Comparison of ENCODE assay signal across 19 mouse cellular contexts in genomic region chr13:96377883-96378282, GRCm38 (mm10). TPM values are rescaled to one million over a fixed set of nuclear protein-coding genes. Genes with fewer than 3 reads are reported as not detected.
DNase-seq lines count a peak whose midpoint lies in the region; ATAC-seq lines count a peak whose summit lies in the region.
"Had no signal": no experiment of that assay in that cellular context is flagged by ENCODE, and none has a peak within 500 bp of the region (broad histone marks: within the 10 kb centered on the region; RNA-seq: fewer than 3 reads in every experiment).

No protein-coding gene starts in this region.

- peak; percentile 5 for DNase-seq in 416B (ENCODE audit: low read depth)
- DNase-seq in induced T-regulatory cell, adult 2 months (ENCODE audit: low read depth) = peak; percentile 9
- no peak for DNase-seq in urinary bladder, postnatal 14 days (ENCODE audit: low spot score)
- no peak for DNase-seq in adrenal gland, postnatal 4 days (ENCODE audit: low spot score in 2 of 2)
- no peak for DNase-seq in cerebellum, adult 9-10 months
- DNase-seq: adrenal gland, adult 8-10 months; adrenal gland, postnatal 14 days; adrenal gland, postnatal 36 days; cerebellum, adult 11 months; cerebellum, adult 18-20 months; cerebellum, adult 8-10 months; cerebellum, postnatal 25 days; embryo, embryonic 11 days had no signal

- ATAC-seq in common myeloid progenitor, adult 5-6 weeks (replicated peaks; ENCODE audit: low read depth, poor library complexity, severe bottlenecking) = peak; percentile 63; the same call in 1 of the 2 replicates
- peak; percentile 34; the same call in 1 of the 2 replicates for ATAC-seq in megakaryocyte progenitor cell, adult 5-6 weeks (replicated peaks; ENCODE audit: poor library complexity)
- ATAC-seq: activated CD4-positive, CD25-positive, alpha-beta regulatory T cell, adult 4 months; forebrain, embryonic 14.5 days; forebrain, embryonic 16.5 days; Patski had no signal

RNA-seq across cellular contexts. Expression of gene Poc5, which starts 10.2 kb away (rescaled TPM):
- 9.5 and 17.0 TPM in 2 replicates for total RNA-seq in common myeloid progenitor, adult 5-6 weeks (2017)
- 9.7 and 12.7 TPM in 2 replicates for total RNA-seq in megakaryocyte progenitor cell, adult 5-6 weeks (2015)
- 13.5 and 22.3 TPM in 2 replicates for total RNA-seq in megakaryocyte progenitor cell, adult 5-6 weeks (2017)
- 10 to 100 TPM; 22.9 to 23.5 TPM for total RNA-seq in adrenal gland, postnatal 4 days (2021)

Comparison
In these comparisons a context has a peak if more than half of its experiments do, and no peak if none do; other contexts are left out.
1. DNase-seq: peak in 416B (single experiment) and induced T-regulatory cell, adult 2 months (single experiment); none in urinary bladder, postnatal 14 days (single experiment), adrenal gland, postnatal 4 days (0 of 2) and cerebellum, adult 9-10 months (single experiment).